Mouse (Mus musculus) urinary bladder, adult 2 months (tissue): ENCODE measurements around the gene Osbpl11. TPM values are rescaled to one million over a fixed set of nuclear protein-coding genes. Genes with fewer than 3 reads are reported as not detected.

Experiments used
- polyA plus RNA-seq: library from polyadenylated mRNA; depleted of rRNA; stranded (reverse); fragments of >200 nt; gene quantifications from 2 replicates; pipeline ENCODE4 v1.2.3, GENCODE M21; 2012; rRNA removed

Osbpl11 gene
- polyA plus RNA-seq, 1 experiment = 12.1 TPM

Other genes starting within 250 kb of the Osbpl11 start
- 0.29 and 0.69 TPM in 2 replicates for gene Iqcg, start 128.9 kb upstream of the Osbpl11 start, polyA plus RNA-seq
- gene Rpl35a, start 128.6 kb upstream of the Osbpl11 start, polyA plus RNA-seq = 1,609 and 1,643 TPM in 2 replicates
- gene Lmln, start 122.5 kb upstream of the Osbpl11 start, polyA plus RNA-seq = 1.8 and 1.9 TPM in 2 replicates
- gene Snx4, start 66.4 kb downstream of the Osbpl11 start, polyA plus RNA-seq = 21.2 and 29.7 TPM in 2 replicates
- gene Zfp148, start 195.8 kb downstream of the Osbpl11 start, polyA plus RNA-seq = 19.4 and 21.4 TPM in 2 replicates